Mouse (Mus musculus) liver, postnatal 0 days (tissue): ENCODE results near the gene Reps1. TPM values are rescaled to one million over a fixed set of nuclear protein-coding genes. Genes with fewer than 3 reads are reported as not detected.

Source experiments
- ATAC-seq: fragments of 200-750 bp; cut with Nextera tagmentation; 2 replicates; pipeline ENCODE4 v1.8.0; 2017; ENCODE audit warnings: mild to moderate bottlenecking, moderate library complexity
- DNase-seq: peaks from one replicate; pipeline ENCODE4 v3.0.0-alpha.2; 2016
- H3K27ac ChIP-seq: fragments of 300-500 bp; sonication (generic); 2 replicates; pipeline ENCODE4 v1.5.1; 2014; ENCODE audit warnings: antibody characterized with exemption, moderate library complexity, mild to moderate bottlenecking, low read depth
- H3K27me3 ChIP-seq: fragments of 300-500 bp; sonication (generic); 2 replicates; pipeline ENCODE4 v1.6.1; 2014; ENCODE audit warnings: low read length, control low read depth, mixed read lengths; ENCODE audit not compliant: insufficient read depth
- H3K36me3 ChIP-seq: fragments of 300-500 bp; sonication (generic); replicated peaks from 2 replicates; pipeline ENCODE4 v1.6.1; 2014; ENCODE audit warnings: mild to moderate bottlenecking, control low read depth, low read length, moderate library complexity, mixed read lengths; ENCODE audit not compliant: insufficient read depth
- H3K4me1 ChIP-seq: fragments of 300-500 bp; sonication (generic); 2 replicates; pipeline ENCODE4 v1.6.1; 2014; ENCODE audit warnings: antibody characterized with exemption, mild to moderate bottlenecking, control low read depth; ENCODE audit not compliant: insufficient read depth
- H3K4me2 ChIP-seq: fragments of 300-500 bp; sonication (generic); 2 replicates; pipeline ENCODE4 v1.6.1; 2014; ENCODE audit warnings: low read depth, mild to moderate bottlenecking, low read length, moderate library complexity, mixed read lengths
- H3K4me3 ChIP-seq: fragments of 300-500 bp; sonication (generic); 2 replicates; pipeline ENCODE4 v1.5.1; 2014; ENCODE audit warnings: low read depth, low read length
- H3K9ac ChIP-seq: fragments of 300-500 bp; sonication (generic); replicated peaks from 2 replicates; pipeline ENCODE4 v1.6.1; 2014; ENCODE audit warnings: mild to moderate bottlenecking, moderate library complexity
- H3K9me3 ChIP-seq: fragments of 300-500 bp; sonication (generic); 2 replicates; pipeline ENCODE4 v1.6.1; 2016; ENCODE audit warnings: mild to moderate bottlenecking, control low read depth, low read length, mixed read lengths
- CTCF ChIP-seq: sonication (generic); IDR thresholded peaks from 2 replicates; pipeline ENCODE4 v1.5.1; 2016; ENCODE audit warnings: antibody characterized with exemption, low read depth
- EP300 ChIP-seq: IDR thresholded peaks from 2 replicates; pipeline ENCODE4 v1.6.1; 2016; ENCODE audit warnings: antibody characterized with exemption, low read depth, mild to moderate bottlenecking
- WGBS: fragments of 180-500 bp; shearing (Covaris S2); extraction: QIAGEN DNeasy Blood & Tissue Kit; methylation state at CpG from one replicate; pipeline ENCODE4 v1.1.7; 2014; ENCODE audit not compliant: insufficient replicate concordance; 5-methylcytosine and 5-hydroxymethylcytosine counted together
- polyA plus RNA-seq: library from polyadenylated mRNA; unstranded; fragments of >200 nt; fragmentation: Nextera tagmentation; extraction: Ambion mirVana; gene quantifications from 2 replicates; pipeline ENCODE4 v1.2.1, GENCODE M21; 2015

The Reps1 gene
- polyA plus RNA-seq, 1 experiment from 2014 or later: 5.6 TPM

GRCm38 (mm10) chr10:18020846-18021245, 34.8 kb upstream of the Reps1 start:
- TF ChIP-seq EP300 (no peak), CTCF (no peak)
- 89% methylated on average over 1 of the region's 1 CpGs for WGBS
- Histone ChIP-seq H3K4me1 (peaks cover 8% of the 10 kb centered on the region), H3K36me3 (peaks cover 9% of the 10 kb centered on the region), H3K9me3 (no peaks in the 10 kb centered on the region), H3K27ac (no peak overlapping the region), H3K4me3 (no peak overlapping the region), H3K27me3 (no peaks in the 10 kb centered on the region), H3K4me2 (no peak overlapping the region), H3K9ac (no peak overlapping the region)
- DNase-seq (no peak), ATAC-seq (no peak)

- ATAC-seq (0 out of 2 replicates have a peak, but pooled peaks have one; percentile 14), DNase-seq (no peak)
- TF ChIP-seq EP300 (no peak), CTCF (no peak)
- H3K4me3 ChIP-seq: peak overlapping the region; percentile 74
- peak overlapping the region; percentile 82 for H3K4me2 ChIP-seq
- H3K9me3 ChIP-seq: no peaks in the 10 kb centered on the region
- H3K27ac ChIP-seq: peak overlapping the region; percentile 94
- peak overlapping the region; percentile 83 for H3K9ac ChIP-seq
- H3K27me3 ChIP-seq: no peaks in the 10 kb centered on the region
- peaks cover 5% of the 10 kb centered on the region for H3K36me3 ChIP-seq
- WGBS: 40% methylated on average over 14 of the region's 14 CpGs
- H3K4me1 ChIP-seq: peaks cover 8% of the 10 kb centered on the region
Observed at GRCm38 (mm10) chr10:18021576-18022311, 33.9 kb upstream of the Reps1 start.

GRCm38 (mm10) chr10:18022312-18022711, 33.3 kb upstream of the Reps1 start:
- Histone ChIP-seq H3K36me3 (peaks cover 5% of the 10 kb centered on the region), H3K27me3 (no peaks in the 10 kb centered on the region), H3K9me3 (no peaks in the 10 kb centered on the region), H3K4me2 (peak overlapping the region; percentile 82), H3K27ac (peak overlapping the region; percentile 94), H3K4me3 (peak overlapping the region; percentile 74), H3K4me1 (peaks cover 8% of the 10 kb centered on the region), H3K9ac (peak overlapping the region; percentile 83)
- ATAC-seq (peak; percentile 86), DNase-seq (peak; percentile 74)
- WGBS: under 1% methylated on average over 21 of the region's 21 CpGs
- TF ChIP-seq EP300 (no peak), CTCF (no peak)

DNA sequence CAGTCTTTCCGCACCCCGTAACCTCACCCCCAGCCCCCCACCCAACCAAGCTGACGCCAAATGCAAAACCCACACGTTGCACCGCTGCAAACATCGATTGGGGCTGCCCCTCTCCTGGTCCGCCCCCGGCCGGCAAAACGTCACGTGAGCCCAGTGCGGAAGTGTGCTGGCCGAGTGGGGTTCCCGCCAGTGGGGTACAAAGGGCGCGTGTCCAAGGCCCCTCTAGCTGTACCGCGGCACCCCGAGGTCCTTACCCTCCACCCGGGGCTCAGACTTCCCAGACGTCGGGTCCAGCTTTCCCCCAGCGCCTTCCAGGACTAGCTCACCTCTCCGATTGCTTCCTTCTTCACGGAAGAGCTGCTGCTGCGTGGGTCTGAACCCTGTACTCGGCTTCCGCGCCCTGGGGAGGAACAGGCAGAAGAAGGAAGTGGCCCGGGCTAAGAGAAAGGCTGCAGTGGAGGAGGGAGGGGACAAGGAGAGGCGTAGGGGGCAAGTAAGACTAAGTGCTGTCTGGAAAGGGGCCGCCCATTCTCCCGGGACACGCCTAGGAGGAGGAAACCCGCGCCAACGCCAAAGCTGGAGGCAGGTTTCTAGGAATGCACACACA, 32.8 kb upstream of the Reps1 start, which contains the start of gene Abracl:
Gene Abracl (minus strand): TSS at position 548 of the 607 bp plus-strand sequence.
- peak; percentile 83 for DNase-seq
- H3K9ac ChIP-seq: peak within 1 kb of the TSS; percentile 83
- no peaks in the 10 kb centered on the region for H3K27me3 ChIP-seq
- no peak for TF ChIP-seq EP300
- TF ChIP-seq CTCF: peak; percentile 14; the same call in 1 of the 2 replicates
- H3K4me1 ChIP-seq: peaks cover 8% of the 10 kb centered on the region
- peak; percentile 92 for ATAC-seq
- H3K27ac ChIP-seq: peak within 1 kb of the TSS; percentile 94
- H3K4me2 ChIP-seq: peak within 1 kb of the TSS; percentile 82
- H3K4me3 ChIP-seq: peak within 1 kb of the TSS; percentile 74
- peaks cover 5% of the 10 kb centered on the region for H3K36me3 ChIP-seq
- under 1% methylated on average over 37 of the region's 37 CpGs for WGBS
- no peaks in the 10 kb centered on the region for H3K9me3 ChIP-seq

GRCm38 (mm10) chr10:18034408-18034807, 21.3 kb upstream of the Reps1 start:
- no peak for DNase-seq
- 88% methylated on average over 4 of the region's 4 CpGs for WGBS
- Histone ChIP-seq H3K27me3 (no peaks in the 10 kb centered on the region), H3K4me3 (no peak overlapping the region), H3K4me1 (no peaks in the 10 kb centered on the region), H3K27ac (no peak overlapping the region), H3K36me3 (no peaks in the 10 kb centered on the region), H3K9me3 (no peaks in the 10 kb centered on the region), H3K4me2 (no peak overlapping the region), H3K9ac (no peak overlapping the region)
- ATAC-seq: no peak
- TF ChIP-seq CTCF (no peak), EP300 (no peak)

DNA sequence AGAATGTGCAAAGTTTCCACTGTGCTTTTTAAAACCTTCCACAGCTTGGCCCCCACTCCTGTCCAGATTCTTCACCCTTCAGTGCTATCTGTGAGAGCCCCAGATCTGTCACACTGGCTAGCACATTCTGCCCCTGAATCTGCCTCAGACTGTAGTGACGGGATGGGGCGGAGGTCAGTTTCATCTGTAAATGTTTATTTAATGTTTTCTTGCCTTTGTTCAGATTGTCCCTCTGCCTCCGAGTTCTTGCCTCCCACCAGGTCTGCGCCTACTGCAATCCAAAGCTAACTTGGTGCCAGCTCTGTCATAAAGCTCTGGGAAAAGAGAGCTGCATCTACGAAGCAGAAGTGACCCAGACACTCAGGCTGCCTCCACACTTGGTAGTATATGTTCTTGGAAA, 18.8 kb upstream of the Reps1 start:
- H3K4me3 ChIP-seq: no peak overlapping the region
- no peak overlapping the region for H3K9ac ChIP-seq
- WGBS: 53% methylated on average over 5 of the region's 5 CpGs
- no peaks in the 10 kb centered on the region for H3K4me1 ChIP-seq
- ATAC-seq: no peak
- H3K27me3 ChIP-seq: no peaks in the 10 kb centered on the region
- no peaks in the 10 kb centered on the region for H3K36me3 ChIP-seq
- no peak for DNase-seq
- H3K4me2 ChIP-seq: no peak overlapping the region
- TF ChIP-seq CTCF (no peak), EP300 (no peak)
- H3K9me3 ChIP-seq: no peaks in the 10 kb centered on the region
- H3K27ac ChIP-seq: no peak overlapping the region
